Mouse (Mus musculus): Measurements from ENCODE around the gene Slc4a10.

- no peak for TF ChIP-seq POLR2A (IDR thresholded peaks at IDR 0.05; ENCODE audit: borderline replicate concordance, low read depth, low read length)
- no peak; the same call in 1 of the 2 replicates for TF ChIP-seq CTCF (IDR thresholded peaks at IDR 0.05; ENCODE audit: low read depth, low read length)
Observed at GRCm38 (mm10) chr2:62047504-62048005, 1.3 kb downstream of the Slc4a10 start.
